Mouse (Mus musculus): ENCODE measurements around the gene Adamts14.

Adamts14 gene

GRCm38 (mm10) chr10:61274532-61274931, 1.3 kb upstream of the Adamts14 start:
- no peak for DNase-seq (ENCODE audit: low spot score)

DNA sequence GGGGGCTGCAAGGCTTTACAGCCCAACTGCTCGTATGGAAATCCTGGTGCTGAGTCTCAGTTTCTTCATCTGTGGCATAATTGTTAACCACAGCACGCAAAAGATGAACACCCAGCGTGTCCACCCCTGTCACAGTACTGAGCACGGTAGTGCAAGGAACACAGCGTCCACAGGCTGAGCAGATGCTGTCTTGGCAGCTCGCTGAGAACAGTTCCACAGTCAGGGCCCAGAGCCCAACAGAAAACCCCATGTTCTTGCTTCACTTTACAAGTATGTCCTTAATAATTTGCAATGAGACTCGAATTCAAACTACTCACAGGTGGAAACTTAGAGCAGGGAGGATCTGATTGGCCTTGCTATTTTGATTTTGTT, 592 bp upstream of the Adamts14 start:
- DNase-seq (ENCODE audit: low spot score): no peak

GRCm38 (mm10) chr10:61272631-61273030, 607 bp downstream of the Adamts14 start:
- DNase-seq (ENCODE audit: low spot score): no peak

- DNase-seq (ENCODE audit: low spot score): no peak
Measured at GRCm38 (mm10) chr10:61272089-61272626, 1.1 kb downstream of the Adamts14 start.

DNA sequence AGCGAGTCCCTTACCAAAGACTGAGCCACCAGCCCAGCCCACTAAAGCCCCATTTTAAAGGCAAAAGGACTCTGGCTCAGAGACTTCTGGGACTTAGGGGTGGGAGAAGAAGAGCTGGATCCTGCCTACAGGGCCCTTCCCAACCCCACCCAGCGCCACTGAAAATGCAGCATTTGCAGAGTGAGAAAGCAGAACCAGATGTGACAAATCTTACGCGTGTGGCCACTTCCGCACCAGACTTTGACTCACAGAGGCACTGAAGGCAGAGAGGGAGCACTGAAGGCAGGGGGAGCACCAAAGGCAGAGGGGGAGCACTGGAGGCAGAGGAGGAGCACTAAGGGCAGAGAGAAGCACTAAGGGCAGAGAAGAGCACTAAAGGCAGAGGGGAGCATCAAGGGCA, 5.9 kb downstream of the Adamts14 start:
- DNase-seq (ENCODE audit: low spot score): no peak

DNA sequence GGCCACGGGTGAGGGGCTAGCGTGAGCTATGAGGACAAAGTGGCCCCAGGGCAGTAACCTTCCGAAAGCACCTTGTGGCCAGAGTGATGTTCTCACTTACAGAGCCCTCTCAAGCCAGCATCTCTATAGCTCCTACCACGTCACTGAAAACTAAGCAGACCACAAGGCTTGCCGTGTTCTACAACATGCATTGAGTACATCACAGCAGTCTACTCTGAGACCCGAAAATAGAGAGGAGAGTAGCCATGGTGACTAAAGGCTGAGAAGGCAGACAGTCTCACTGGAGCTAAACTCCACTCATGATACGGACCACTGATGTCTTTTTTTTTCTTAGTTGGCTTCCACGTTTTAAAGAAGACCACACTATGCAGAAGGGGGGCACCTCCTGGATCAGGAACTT, 9.6 kb downstream of the Adamts14 start:
- no peak for DNase-seq (ENCODE audit: low spot score)

DNA sequence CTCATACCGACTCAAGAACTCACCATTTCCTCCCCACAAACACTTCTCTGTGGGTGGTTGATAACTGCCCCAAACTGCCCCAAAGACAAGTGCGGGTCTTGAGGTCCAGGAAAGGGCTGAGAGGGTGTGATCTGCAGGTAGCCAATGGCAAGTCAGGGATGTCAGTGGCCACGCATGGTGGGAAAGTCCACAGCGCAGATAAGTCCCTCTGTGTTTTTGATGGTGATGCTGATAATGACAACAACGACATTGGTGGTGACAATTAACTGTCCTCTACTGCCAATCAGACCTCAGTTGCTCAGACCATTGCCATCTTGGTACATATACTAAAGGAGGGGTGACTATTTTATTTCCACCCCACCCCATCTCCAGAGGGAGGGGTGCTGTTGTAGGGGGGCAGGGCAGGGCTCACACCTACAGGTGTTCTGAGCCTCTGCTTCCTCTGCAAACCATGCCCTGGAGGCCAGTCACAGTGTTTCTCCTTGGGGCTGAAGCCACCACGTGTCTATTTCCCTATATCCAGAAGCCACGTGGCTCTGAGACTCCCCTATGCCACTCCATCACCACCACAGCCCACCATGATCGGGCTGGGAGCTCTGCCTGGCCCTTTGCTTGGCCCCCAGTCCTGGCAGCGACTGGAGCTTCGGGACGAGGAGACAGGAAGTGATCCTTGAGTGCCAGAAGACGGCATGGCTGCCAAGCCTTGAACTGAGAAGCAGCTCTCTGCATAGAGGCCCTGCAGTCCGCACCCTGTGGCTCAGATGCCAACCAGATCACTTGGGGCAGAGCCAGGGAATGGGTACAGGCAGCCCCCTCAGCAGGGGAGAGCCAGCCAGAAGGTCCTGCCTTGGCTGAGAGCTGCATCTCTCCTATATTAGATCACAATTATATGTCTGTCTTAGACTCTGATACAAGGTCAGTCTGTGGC, 11.7 kb downstream of the Adamts14 start:
- no peak for DNase-seq (ENCODE audit: low spot score)

DNA sequence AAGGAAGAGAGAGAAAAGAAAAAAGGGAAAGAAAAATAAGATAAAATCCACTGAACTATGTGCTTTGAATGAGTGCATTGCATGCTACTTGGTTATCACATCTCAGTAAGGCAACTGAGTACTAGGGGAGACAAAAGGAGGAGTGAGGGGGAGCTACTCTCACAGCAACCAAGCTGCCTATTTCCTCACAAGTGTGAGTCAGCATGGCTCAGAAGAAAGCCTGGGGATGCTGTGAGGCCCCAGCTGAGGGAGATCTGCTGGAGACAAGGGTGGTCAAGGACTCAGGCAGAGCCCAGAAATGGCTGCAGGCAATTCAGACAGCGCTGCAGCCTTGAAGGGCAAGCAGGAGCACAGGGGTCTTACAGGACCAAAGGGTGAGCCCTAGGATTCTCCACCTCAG, 15.1 kb downstream of the Adamts14 start:
- DNase-seq (ENCODE audit: low spot score): no peak

GRCm38 (mm10) chr10:61256665-61257064, 16.6 kb downstream of the Adamts14 start:
- no peak for DNase-seq (ENCODE audit: low spot score)

GRCm38 (mm10) chr10:61255190-61255589, 18.0 kb downstream of the Adamts14 start:
- no peak for DNase-seq (ENCODE audit: low spot score)

DNA sequence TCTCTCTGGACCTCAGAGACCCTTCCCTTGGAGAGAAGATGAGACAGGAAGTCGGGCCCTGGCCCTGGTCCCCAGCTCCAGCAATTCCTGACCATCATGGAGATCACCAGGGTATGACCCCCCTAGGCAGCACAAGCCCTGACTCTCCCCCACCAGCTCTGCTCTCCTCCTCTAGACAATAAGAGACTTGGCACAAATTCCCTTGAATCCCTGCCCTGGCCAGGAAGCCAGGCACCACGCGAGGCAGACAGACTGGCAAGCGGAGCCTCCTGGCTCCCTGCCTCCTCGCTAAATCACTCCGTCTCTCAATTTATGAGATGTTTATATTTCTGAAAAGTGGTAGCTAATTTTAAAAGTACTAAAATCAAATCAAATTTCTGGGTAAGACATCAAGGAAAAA, 18.5 kb downstream of the Adamts14 start:
- no peak for DNase-seq (ENCODE audit: low spot score)

GRCm38 (mm10) chr10:61249951-61250350, 23.3 kb downstream of the Adamts14 start:
- DNase-seq (ENCODE audit: low spot score): no peak

GRCm38 (mm10) chr10:61248596-61249114, 24.6 kb downstream of the Adamts14 start:
- DNase-seq (ENCODE audit: low spot score): no peak

GRCm38 (mm10) chr10:61246288-61246687, 26.9 kb downstream of the Adamts14 start:
- no peak for DNase-seq (ENCODE audit: low spot score)

DNA sequence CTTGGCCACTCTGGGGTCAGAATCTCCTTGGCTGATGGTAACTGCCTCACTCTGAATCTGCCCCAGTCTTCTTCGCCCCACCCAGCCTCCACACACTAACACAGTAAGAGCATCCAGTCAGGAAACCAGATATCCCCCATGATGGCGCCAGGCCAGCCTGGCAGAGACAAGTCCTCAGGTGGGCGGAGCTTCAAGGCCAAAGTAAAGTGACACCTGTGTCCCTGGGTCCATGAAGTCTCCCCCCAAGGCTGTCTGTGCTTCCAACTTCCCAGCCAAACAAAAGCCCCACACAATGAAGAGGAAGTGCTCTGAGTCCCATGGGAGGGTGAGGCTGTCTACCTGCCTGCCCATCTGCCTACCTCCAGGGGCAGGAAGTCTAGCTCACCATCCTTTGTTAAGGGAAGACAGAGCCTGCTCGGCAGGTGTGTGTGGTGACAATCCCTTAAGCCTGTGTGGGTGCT, 31.2 kb downstream of the Adamts14 start:
- DNase-seq (ENCODE audit: low spot score): no peak

GRCm38 (mm10) chr10:61240108-61240920, 32.9 kb downstream of the Adamts14 start:
- DNase-seq (ENCODE audit: low spot score): no peak

DNA sequence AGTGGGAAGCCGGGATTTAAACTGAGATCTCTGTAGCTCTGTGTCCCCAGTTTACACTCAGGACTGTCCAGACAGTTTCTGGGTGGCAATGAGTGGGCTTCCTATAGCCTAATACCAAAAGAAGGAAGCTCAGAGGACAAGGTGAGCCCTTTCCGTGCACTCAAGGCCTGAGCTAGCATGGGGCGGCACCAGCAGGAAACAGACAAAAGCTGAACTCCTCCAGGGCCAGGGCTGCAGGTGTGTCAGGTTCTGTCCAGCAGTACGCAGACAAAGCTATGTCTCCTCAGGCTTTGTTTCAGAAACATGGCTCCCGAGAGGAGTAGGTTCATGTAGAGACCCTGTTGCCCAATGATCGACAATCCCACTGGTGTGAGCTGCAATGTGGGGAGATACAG, 35.9 kb downstream of the Adamts14 start:
- DNase-seq (ENCODE audit: low spot score): no peak

- DNase-seq (ENCODE audit: low spot score): no peak
Measured at GRCm38 (mm10) chr10:61236683-61237390, 36.4 kb downstream of the Adamts14 start.

DNA sequence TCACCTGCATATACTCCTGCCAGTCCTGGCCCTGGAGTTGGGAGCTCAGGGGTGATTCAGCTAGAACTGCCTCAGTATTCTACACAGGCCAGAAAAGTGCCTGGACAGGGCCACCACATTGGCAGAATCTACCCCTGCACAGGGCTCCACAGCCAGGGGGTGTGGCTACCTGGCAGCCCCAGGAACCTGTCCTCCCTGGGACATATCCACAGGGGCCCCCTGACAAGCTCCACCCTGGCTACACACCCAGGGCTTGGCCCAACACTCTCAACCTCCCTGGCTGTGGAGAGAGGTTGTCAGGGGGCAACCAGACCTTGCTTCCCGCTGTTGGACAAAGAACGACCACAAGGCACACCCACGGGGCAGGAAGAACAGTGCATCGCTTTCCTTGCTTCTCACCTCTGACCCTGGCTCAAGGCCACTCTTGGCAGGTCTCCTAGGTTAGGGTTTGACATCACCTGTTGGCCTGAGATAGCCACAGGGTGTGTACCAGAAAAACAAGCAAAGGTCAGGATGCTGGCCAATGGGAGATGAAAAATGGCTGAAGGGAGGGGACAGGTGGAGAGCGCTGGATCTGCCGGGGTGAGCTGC, 37.5 kb downstream of the Adamts14 start:
- DNase-seq (ENCODE audit: low spot score): no peak

- DNase-seq (ENCODE audit: low spot score): no peak
Measured at GRCm38 (mm10) chr10:61234319-61234718, 38.9 kb downstream of the Adamts14 start.

- DNase-seq (ENCODE audit: low spot score): no peak
Measured at GRCm38 (mm10) chr10:61232858-61233567, 40.2 kb downstream of the Adamts14 start.

All from testis, postnatal 10 days (tissue).